Mouse (Mus musculus) left cerebral cortex, adult 9 months (tissue): ENCODE measurements around the gene Fam20a.
"Not testable (repeated sequence)": the region's sequence is repeated elsewhere in the genome, so short reads cannot be mapped to it uniquely, and the experiment has no call there.

Experiments used
- DNase-seq, 2 experiments: peaks; one replicate each; pipeline ENCODE4 v3.0.0; 2022; ENCODE audit warnings: low spot score in 2 of 2

The Fam20a gene

GRCm38 (mm10) chr11:109680934-109681333 lies 41.1 kb downstream of the Fam20a start:
- no peak for DNase-seq

GRCm38 (mm10) chr11:109678291-109678690 lies 43.8 kb downstream of the Fam20a start:
- no peak for DNase-seq

GRCm38 (mm10) chr11:109676621-109677373 lies 45.3 kb downstream of the Fam20a start:
- no peak for DNase-seq

- no peak for DNase-seq
These were observed 46.3 kb downstream of the Fam20a start for GRCm38 (mm10) chr11:109675771-109676170.

- no peak for DNase-seq
These were observed 46.9 kb downstream of the Fam20a start for GRCm38 (mm10) chr11:109675208-109675607.

- no peak for DNase-seq
These were observed 47.5 kb downstream of the Fam20a start for GRCm38 (mm10) chr11:109674542-109674941.

- no peak for DNase-seq
These were observed 48.3 kb downstream of the Fam20a start for GRCm38 (mm10) chr11:109673741-109674140.

- DNase-seq: no peak
These were observed 49.0 kb downstream of the Fam20a start for GRCm38 (mm10) chr11:109672881-109673739.

- no peak for DNase-seq
These were observed 49.7 kb downstream of the Fam20a start for GRCm38 (mm10) chr11:109672396-109672795.

GRCm38 (mm10) chr11:109672021-109672324 lies 50.1 kb downstream of the Fam20a start:
- DNase-seq: no peak

GRCm38 (mm10) chr11:109671136-109672020 lies 50.7 kb downstream of the Fam20a start:
- no peak for DNase-seq

GRCm38 (mm10) chr11:109670026-109670916 lies 51.8 kb downstream of the Fam20a start:
- DNase-seq: peak in 1 of 2 experiments; percentile 24

- no peak for DNase-seq
These were observed 52.9 kb downstream of the Fam20a start for GRCm38 (mm10) chr11:109669149-109669708.

GRCm38 (mm10) chr11:109668115-109668725 lies 53.9 kb downstream of the Fam20a start:
- DNase-seq: no peak

- DNase-seq: no peak
These were observed 54.7 kb downstream of the Fam20a start for GRCm38 (mm10) chr11:109667371-109667770.

- no peak for DNase-seq
These were observed 55.7 kb downstream of the Fam20a start for GRCm38 (mm10) chr11:109666411-109666810.

- no peak for DNase-seq
These were observed 56.7 kb downstream of the Fam20a start for GRCm38 (mm10) chr11:109665424-109665823.

- no peak for DNase-seq
These were observed 57.8 kb downstream of the Fam20a start for GRCm38 (mm10) chr11:109664293-109664692.

- not testable (repeated sequence) for DNase-seq
These were observed 61.6 kb downstream of the Fam20a start for GRCm38 (mm10) chr11:109660526-109660925.

- DNase-seq: no peak
These were observed 65.8 kb downstream of the Fam20a start for GRCm38 (mm10) chr11:109656232-109656631.
